Mouse (Mus musculus) bone marrow macrophage, adult 2 months (primary cell): ENCODE results near the gene 1700001C19Rik. TPM values are rescaled to one million over a fixed set of nuclear protein-coding genes. Genes with fewer than 3 reads are reported as not detected.

Experiments
- H3K27ac ChIP-seq: 2 replicates; pipeline ENCODE4 v1.5.1; 2012; ENCODE audit warnings: low read depth, low read length; ENCODE audit not compliant: insufficient read depth
- H3K4me1 ChIP-seq: 2 replicates; pipeline ENCODE4 v1.6.1; 2012; ENCODE audit warnings: low read length; ENCODE audit not compliant: control insufficient read depth, insufficient read depth
- H3K4me3 ChIP-seq: 2 replicates; pipeline ENCODE4 v1.5.1; 2012; ENCODE audit warnings: mild to moderate bottlenecking, low read length, moderate library complexity; ENCODE audit not compliant: insufficient read depth
- CTCF ChIP-seq: IDR thresholded peaks from 2 replicates; pipeline ENCODE4 v1.5.1; 2012; ENCODE audit warnings: low read depth, mild to moderate bottlenecking, low read length, moderate library complexity
- POLR2A ChIP-seq: IDR thresholded peaks from 2 replicates; pipeline ENCODE4 v1.6.1; 2012; ENCODE audit warnings: mild to moderate bottlenecking, low read depth, low read length, borderline replicate concordance
- polyA plus RNA-seq: library from polyadenylated mRNA; stranded (reverse); fragments of >200 nt; gene quantifications from 2 replicates; pipeline ENCODE4 v1.2.4, GENCODE M21; 2012; ENCODE audit not compliant: missing spikeins, insufficient read depth, insufficient read length

The 1700001C19Rik gene
- polyA plus RNA-seq, 1 experiment = 0.34 TPM

- Histone ChIP-seq H3K4me1 (no peaks in the 10 kb centered on the region), H3K4me3 (no peak overlapping the region), H3K27ac (no peak overlapping the region)
These were observed 11.6 kb upstream of the 1700001C19Rik start for GRCm38 (mm10) chr17:47448523-47449372.

DNA sequence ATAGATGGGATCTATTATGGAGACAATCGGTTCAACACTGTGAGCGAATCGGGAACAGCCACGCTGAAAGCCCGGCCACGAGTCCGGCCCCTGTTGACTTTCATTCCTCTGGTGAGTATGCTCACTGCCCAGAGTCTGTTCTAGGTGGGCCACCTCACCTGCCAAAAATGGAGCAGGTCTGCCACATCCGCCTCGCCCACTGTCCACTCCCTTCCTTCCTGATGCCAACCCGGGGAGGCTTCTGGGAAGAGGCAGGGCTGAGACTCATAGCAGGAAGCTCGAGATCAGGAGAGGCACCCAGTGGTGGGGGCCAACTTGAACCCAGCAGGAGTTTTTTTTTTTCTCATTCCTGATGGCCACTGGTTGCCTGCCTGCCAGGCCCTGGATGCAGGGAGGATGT, 9.4 kb upstream of the 1700001C19Rik start:
- Histone ChIP-seq H3K4me3 (no peak overlapping the region), H3K4me1 (peaks cover under 1% of the 10 kb centered on the region), H3K27ac (no peak overlapping the region)
- TF ChIP-seq POLR2A (no peak), CTCF (no peak)

More at GRCm38 (mm10) chr17:47448523-47449372, 11.6 kb upstream of the 1700001C19Rik start:
- TF ChIP-seq POLR2A = no peak
- TF ChIP-seq CTCF = no peak

- peaks cover 6% of the 10 kb centered on the region for H3K4me1 ChIP-seq
- TF ChIP-seq POLR2A = no peak
- no peak for TF ChIP-seq CTCF
- H3K27ac ChIP-seq = no peak overlapping the region
- no peak overlapping the region for H3K4me3 ChIP-seq
These were observed 8.8 kb upstream of the 1700001C19Rik start for GRCm38 (mm10) chr17:47446025-47446424.

DNA sequence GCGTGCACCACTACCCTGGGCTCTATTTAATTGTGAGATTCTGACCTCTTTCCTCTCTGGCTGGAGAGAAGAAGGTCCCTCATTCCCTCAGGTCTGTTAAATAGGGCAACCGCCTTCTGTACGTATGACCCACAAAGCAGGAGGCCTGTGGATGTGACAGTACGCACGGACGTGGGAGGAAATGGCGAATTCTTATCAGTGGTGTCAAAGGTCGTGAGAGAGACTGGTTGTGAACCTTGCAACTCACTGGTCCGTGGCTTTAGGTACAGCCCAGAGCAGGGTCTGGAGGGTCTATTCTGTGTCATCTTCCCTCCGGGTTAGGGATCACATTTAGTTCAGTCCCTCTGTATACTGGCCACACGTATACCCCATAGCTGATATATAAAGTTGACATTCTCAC, 8.3 kb upstream of the 1700001C19Rik start:
- Histone ChIP-seq H3K4me1 (peaks cover 11% of the 10 kb centered on the region), H3K27ac (no peak overlapping the region), H3K4me3 (no peak overlapping the region)
- TF ChIP-seq POLR2A = no peak

DNA sequence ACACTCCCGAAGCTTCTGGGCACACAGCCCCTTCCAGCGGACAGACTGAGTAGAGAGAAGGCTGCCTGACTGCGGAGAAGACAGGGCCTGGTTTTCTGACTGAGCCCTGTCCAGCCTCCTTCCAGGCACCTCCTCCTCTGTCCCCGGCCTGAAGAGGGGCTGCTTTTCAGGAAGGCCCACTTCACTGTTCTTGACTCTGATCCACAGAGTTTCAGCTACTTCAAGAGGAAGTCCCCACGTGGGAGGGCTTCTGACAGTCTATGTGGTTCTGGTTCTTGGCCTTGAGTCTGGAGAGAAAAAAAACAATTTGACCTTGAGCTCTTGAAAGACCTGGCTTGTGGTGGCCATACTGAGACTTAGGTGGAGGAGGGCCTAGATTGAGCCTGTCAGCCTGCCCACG, 6.9 kb upstream of the 1700001C19Rik start:
- Histone ChIP-seq H3K4me3 (no peak overlapping the region), H3K4me1 (peaks cover 16% of the 10 kb centered on the region)

DNA sequence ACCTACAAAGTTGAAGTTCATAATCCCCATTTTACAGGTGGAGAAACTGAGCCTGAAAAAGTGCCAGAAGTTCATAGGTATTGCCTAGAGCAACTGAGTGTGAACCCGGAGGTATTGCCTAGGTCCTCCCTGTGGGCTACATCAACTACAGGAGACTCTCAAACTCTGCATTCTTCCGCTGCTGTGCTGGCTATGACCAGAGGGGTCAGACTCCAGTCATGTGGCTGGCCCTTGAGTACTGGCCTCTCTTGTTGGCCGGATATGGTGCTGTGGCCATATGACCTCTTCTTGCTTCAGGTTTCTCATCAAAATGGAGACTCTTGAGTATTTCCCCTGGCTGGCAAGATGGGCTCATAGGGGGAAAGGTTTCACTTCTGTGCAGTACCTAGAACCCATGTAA, 5.1 kb upstream of the 1700001C19Rik start:
- TF ChIP-seq CTCF (no peak), POLR2A (no peak)
- H3K27ac ChIP-seq = no peak overlapping the region
- peaks cover 23% of the 10 kb centered on the region for H3K4me1 ChIP-seq
- no peak overlapping the region for H3K4me3 ChIP-seq

More for the DNA sequence above, 6.9 kb upstream of the 1700001C19Rik start:
- no peak for TF ChIP-seq CTCF
- TF ChIP-seq POLR2A = no peak
- no peak overlapping the region for H3K27ac ChIP-seq

GRCm38 (mm10) chr17:47441296-47442051, 4.3 kb upstream of the 1700001C19Rik start:
- H3K4me1 ChIP-seq = peaks cover 23% of the 10 kb centered on the region
- no peak for TF ChIP-seq CTCF
- no peak for TF ChIP-seq POLR2A
- H3K4me3 ChIP-seq = no peak overlapping the region
- no peak overlapping the region for H3K27ac ChIP-seq

- no peak overlapping the region for H3K27ac ChIP-seq
- TF ChIP-seq CTCF = no peak
- TF ChIP-seq POLR2A = no peak
- peaks cover 23% of the 10 kb centered on the region for H3K4me1 ChIP-seq
- no peak overlapping the region for H3K4me3 ChIP-seq
These were observed 3.2 kb upstream of the 1700001C19Rik start for GRCm38 (mm10) chr17:47440359-47440890.

GRCm38 (mm10) chr17:47439396-47440028, 2.3 kb upstream of the 1700001C19Rik start:
- H3K27ac ChIP-seq = no peak overlapping the region
- H3K4me1 ChIP-seq = peaks cover 23% of the 10 kb centered on the region
- H3K4me3 ChIP-seq = no peak overlapping the region
- TF ChIP-seq POLR2A = no peak

DNA sequence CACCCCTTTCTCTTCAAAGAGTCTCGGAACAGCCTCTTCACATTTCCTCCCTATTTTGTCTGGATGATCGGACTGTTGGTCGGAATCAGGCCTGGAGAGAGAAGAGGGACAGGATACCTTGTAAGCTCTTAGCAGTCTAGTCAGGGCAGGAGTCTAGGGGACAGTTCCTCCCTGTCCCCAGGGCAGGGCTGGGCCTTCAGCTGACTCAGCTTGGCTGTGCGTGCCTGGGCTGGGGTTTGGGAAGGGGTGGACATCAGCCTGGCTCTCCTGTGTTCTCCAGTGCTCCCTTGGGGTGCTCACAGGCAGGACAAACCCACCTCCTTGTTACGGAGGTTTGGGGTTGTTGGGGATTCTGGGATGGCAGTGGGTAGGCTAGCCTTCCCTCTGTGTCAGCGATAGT, 1.4 kb upstream of the 1700001C19Rik start:
- Histone ChIP-seq H3K27ac (no peak overlapping the region), H3K4me1 (peaks cover 23% of the 10 kb centered on the region), H3K4me3 (no peak overlapping the region)
- TF ChIP-seq POLR2A (no peak), CTCF (no peak)
